Mouse (Mus musculus): ENCODE results near the gene Add3. TPM values are rescaled to one million over a fixed set of nuclear protein-coding genes. Genes with fewer than 3 reads are reported as not detected.
A peak's percentile ranks its signal among the peaks of the same experiment; 100 is the strongest.

Add3 gene
- polyA plus RNA-seq, 1 experiment from 2014 or later, result 52.4 TPM

DNA sequence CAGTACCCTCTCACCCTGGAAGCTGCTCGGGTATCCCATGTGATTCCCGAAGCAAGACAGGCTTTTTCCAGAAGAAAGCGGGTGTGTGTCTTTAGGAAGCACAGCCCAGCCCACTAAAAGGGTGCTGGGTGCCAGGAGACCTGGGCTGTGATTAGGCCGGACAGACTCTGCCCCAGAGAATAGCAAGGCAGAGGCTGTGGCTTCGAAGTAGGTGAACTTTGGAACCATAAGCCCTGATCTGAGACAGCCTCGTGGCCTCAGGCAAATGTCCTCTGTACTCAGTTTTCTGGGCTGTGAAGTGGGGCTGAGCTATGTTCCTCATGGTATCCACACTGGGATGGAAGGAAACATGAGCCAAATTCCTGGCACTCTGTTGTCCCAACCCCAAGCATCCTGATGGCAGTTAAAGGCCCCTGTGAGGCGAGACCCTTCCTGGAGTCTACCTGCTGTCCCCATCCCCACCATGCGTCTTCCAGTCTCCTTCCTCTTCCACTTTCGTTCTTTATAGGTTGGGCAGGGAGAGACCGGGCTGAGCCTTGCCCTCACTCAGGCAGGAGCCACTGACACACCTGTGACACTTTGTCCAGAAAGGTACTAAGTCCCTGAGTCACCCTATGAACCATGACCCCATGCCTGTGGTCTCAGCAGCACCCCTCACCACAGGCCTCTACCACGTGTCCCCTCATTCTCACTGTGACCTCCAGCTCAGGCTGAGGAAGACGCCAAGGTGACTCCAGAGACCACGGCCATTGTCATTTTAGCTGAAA lies 118.7 kb downstream of the Add3 start:
- ATAC-seq (ENCODE audit: low FRiP score, low TSS enrichment), result 0 out of 2 replicates have a peak, but pooled peaks have one; percentile 18

DNA sequence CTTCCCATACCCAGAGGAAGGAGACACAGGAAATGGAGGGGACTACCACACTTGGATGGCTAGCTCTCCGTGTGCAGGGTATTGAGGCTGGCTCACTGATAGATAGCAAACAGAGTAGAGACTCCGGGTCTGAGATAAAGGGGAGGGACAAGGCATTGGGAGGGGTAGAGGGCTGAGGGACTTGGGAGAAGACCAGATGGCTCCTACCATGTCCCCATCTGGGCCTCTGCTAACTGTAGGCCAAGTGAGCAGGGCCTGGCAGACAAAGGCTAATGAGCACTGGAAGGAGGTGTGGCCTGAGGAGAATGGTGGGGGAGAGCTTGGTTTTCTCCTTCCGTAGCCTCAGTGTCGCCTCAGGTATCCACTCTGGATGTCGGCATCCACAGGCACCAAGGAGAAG lies 119.3 kb downstream of the Add3 start:
- Histone ChIP-seq H3K9ac (ENCODE audit: low read length) (no peak overlapping the region), H3K4me1 (replicated peaks; ENCODE audit: control insufficient read depth, insufficient read depth) (no peaks in the 10 kb centered on the region), H3K36me3 (ENCODE audit: control insufficient read depth, insufficient read depth, low read length) (no peaks in the 10 kb centered on the region), H3K27me3 (ENCODE audit: control insufficient read depth, insufficient read depth, low read length) (no peaks in the 10 kb centered on the region), H3K27ac (replicated peaks) (no peak overlapping the region), H3K9me3 (ENCODE audit: control insufficient read depth, low read length) (no peaks in the 10 kb centered on the region), H3K4me3 (ENCODE audit: low read depth, low read length) (no peak overlapping the region), H3K4me2 (replicated peaks; ENCODE audit: low read depth) (no peak overlapping the region)
- DNase-seq (ENCODE audit: low spot score) (no peak), ATAC-seq (ENCODE audit: low FRiP score, low TSS enrichment) (0 out of 2 replicates have a peak, but pooled peaks have one; percentile 6)
- 58% methylated on average over 5 of the region's 5 CpGs for WGBS
- TF ChIP-seq EP300 (optimal IDR thresholded peaks at IDR 0.05), result no peak
- no peak for TF ChIP-seq CTCF (IDR thresholded peaks at IDR 0.05; ENCODE audit: low read depth)

More for the DNA sequence above, 118.7 kb downstream of the Add3 start:
- TF ChIP-seq EP300 (optimal IDR thresholded peaks at IDR 0.05) (no peak), CTCF (IDR thresholded peaks at IDR 0.05; ENCODE audit: low read depth) (no peak)
- Histone ChIP-seq H3K4me3 (ENCODE audit: low read depth, low read length) (no peak overlapping the region), H3K9ac (ENCODE audit: low read length) (no peak overlapping the region), H3K4me2 (replicated peaks; ENCODE audit: low read depth) (no peak overlapping the region), H3K9me3 (ENCODE audit: control insufficient read depth, low read length) (no peaks in the 10 kb centered on the region), H3K27me3 (ENCODE audit: control insufficient read depth, insufficient read depth, low read length) (no peaks in the 10 kb centered on the region), H3K27ac (replicated peaks) (no peak overlapping the region), H3K36me3 (ENCODE audit: control insufficient read depth, insufficient read depth, low read length) (no peaks in the 10 kb centered on the region), H3K4me1 (replicated peaks; ENCODE audit: control insufficient read depth, insufficient read depth) (no peaks in the 10 kb centered on the region)
- WGBS, result 81% methylated on average over 13 of the region's 13 CpGs
- DNase-seq (ENCODE audit: low spot score), result no peak

DNA sequence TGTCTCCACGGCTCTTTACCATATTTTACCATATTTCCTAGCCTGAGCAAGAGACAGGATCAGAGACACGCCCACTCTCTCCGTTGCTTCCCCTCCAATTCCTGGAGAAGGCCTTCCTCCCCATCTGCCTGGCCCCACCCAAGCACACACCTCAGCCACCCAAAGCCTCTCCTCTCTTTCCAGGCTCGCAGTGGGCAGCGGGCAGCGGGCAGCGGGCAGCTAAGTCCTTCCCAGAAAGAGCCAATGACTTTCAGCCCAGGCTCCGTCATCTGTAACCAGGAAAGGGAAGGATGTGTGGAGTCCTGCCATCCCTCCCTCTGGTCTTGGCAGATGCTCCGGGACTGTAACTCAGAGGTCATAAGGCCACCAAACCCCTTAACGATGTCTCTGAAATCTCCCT lies 120.0 kb downstream of the Add3 start:
- Histone ChIP-seq H3K36me3 (ENCODE audit: control insufficient read depth, insufficient read depth, low read length) (no peaks in the 10 kb centered on the region), H3K4me1 (replicated peaks; ENCODE audit: control insufficient read depth, insufficient read depth) (no peaks in the 10 kb centered on the region), H3K4me3 (ENCODE audit: low read depth, low read length) (no peak overlapping the region), H3K4me2 (replicated peaks; ENCODE audit: low read depth) (no peak overlapping the region), H3K9ac (ENCODE audit: low read length) (no peak overlapping the region), H3K27me3 (ENCODE audit: control insufficient read depth, insufficient read depth, low read length) (no peaks in the 10 kb centered on the region), H3K27ac (replicated peaks) (no peak overlapping the region), H3K9me3 (ENCODE audit: control insufficient read depth, low read length) (no peaks in the 10 kb centered on the region)
- no peak for DNase-seq (ENCODE audit: low spot score)
- no peak for TF ChIP-seq EP300 (optimal IDR thresholded peaks at IDR 0.05)
- no peak for TF ChIP-seq CTCF (IDR thresholded peaks at IDR 0.05; ENCODE audit: low read depth)
- ATAC-seq (ENCODE audit: low FRiP score, low TSS enrichment), result no peak
- 70% methylated on average over 10 of the region's 10 CpGs for WGBS

DNA sequence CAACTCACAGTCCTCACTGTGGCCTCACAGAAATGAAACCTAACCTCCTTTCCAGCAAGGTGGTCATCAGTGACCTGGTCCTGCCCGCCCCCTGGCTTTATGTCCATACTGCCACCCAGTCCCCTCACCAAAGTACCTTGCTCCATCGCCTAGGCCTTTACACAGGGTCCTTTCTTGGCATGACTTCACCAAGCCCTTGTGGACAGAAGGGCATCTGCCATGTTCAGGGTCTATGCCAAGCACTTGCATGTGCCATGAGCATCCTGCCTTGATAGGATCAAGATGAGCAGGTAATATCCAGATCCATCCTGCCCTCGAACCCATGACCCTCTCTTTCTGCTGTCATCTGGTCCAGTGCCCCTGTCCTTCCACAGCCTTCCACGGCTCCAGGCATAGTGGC lies 120.6 kb downstream of the Add3 start:
- Histone ChIP-seq H3K9me3 (ENCODE audit: control insufficient read depth, low read length) (no peaks in the 10 kb centered on the region), H3K36me3 (ENCODE audit: control insufficient read depth, insufficient read depth, low read length) (no peaks in the 10 kb centered on the region), H3K4me1 (replicated peaks; ENCODE audit: control insufficient read depth, insufficient read depth) (no peaks in the 10 kb centered on the region), H3K4me3 (ENCODE audit: low read depth, low read length) (no peak overlapping the region), H3K27me3 (ENCODE audit: control insufficient read depth, insufficient read depth, low read length) (no peaks in the 10 kb centered on the region), H3K9ac (ENCODE audit: low read length) (no peak overlapping the region), H3K4me2 (replicated peaks; ENCODE audit: low read depth) (no peak overlapping the region), H3K27ac (replicated peaks) (no peak overlapping the region)
- WGBS, result 94% methylated on average over 4 of the region's 4 CpGs
- ATAC-seq (ENCODE audit: low FRiP score, low TSS enrichment), result no peak
- no peak for DNase-seq (ENCODE audit: low spot score)
- no peak for TF ChIP-seq EP300 (optimal IDR thresholded peaks at IDR 0.05)
- TF ChIP-seq CTCF (IDR thresholded peaks at IDR 0.05; ENCODE audit: low read depth), result no peak

DNA sequence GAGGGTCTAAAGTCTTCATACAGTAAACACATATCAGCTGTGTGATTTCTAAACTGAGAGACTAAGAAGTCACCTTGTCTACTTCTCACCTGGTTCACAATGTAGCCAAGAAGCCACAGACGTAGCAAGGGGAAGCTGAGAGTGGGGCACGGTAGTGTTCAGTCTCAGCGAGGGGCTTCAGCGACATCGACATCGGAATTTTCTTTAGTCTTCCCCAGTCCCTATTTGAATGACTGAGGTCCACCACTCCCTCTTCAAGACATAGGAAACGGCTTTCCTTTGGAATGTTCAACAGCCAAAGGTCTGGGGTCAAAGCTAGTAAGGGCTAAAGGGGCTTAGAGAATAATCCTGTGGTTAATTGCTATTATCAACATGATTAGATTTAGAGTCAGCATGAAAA lies 121.8 kb downstream of the Add3 start:
- no peak for DNase-seq (ENCODE audit: low spot score)
- H3K9me3 ChIP-seq (ENCODE audit: control insufficient read depth, low read length), result no peaks in the 10 kb centered on the region
- TF ChIP-seq EP300 (optimal IDR thresholded peaks at IDR 0.05), result no peak
- TF ChIP-seq CTCF (IDR thresholded peaks at IDR 0.05; ENCODE audit: low read depth), result no peak
- WGBS, result 70% methylated on average over 7 of the region's 7 CpGs
- H3K4me2 ChIP-seq (replicated peaks; ENCODE audit: low read depth), result no peak overlapping the region
- H3K9ac ChIP-seq (ENCODE audit: low read length), result no peak overlapping the region
- no peak overlapping the region for H3K4me3 ChIP-seq (ENCODE audit: low read depth, low read length)
- H3K27ac ChIP-seq (replicated peaks), result no peak overlapping the region
- no peaks in the 10 kb centered on the region for H3K27me3 ChIP-seq (ENCODE audit: control insufficient read depth, insufficient read depth, low read length)
- ATAC-seq (ENCODE audit: low FRiP score, low TSS enrichment), result no peak
- H3K4me1 ChIP-seq (replicated peaks; ENCODE audit: control insufficient read depth, insufficient read depth), result no peaks in the 10 kb centered on the region
- no peaks in the 10 kb centered on the region for H3K36me3 ChIP-seq (ENCODE audit: control insufficient read depth, insufficient read depth, low read length)
